Mouse (Mus musculus) embryo, embryonic 11 days (tissue): ENCODE data around the gene Gm3424.
"Not testable (repeated sequence)": the region's sequence is repeated elsewhere in the genome, so short reads cannot be mapped to it uniquely, and the experiment has no call there.

Experiments used
- DNase-seq: peaks from one replicate; pipeline ENCODE4 v3.0.0-alpha.2; 2015

Gene Gm3424

GRCm38 (mm10) chr14:5830229-5830628 lies at the start of gene Gm3424:
Gene Gm3424 (minus strand): TSS chr14:5830329.
- DNase-seq, result not testable (repeated sequence)

- DNase-seq, result peak; percentile 7
Measured at GRCm38 (mm10) chr14:5879791-5880190, 49.7 kb upstream of the Gm3424 start.

- DNase-seq, result peak; percentile 78
Measured at GRCm38 (mm10) chr14:5879136-5879535, 49.0 kb upstream of the Gm3424 start.

- not testable (repeated sequence) for DNase-seq
Measured at GRCm38 (mm10) chr14:5855911-5856310, 25.8 kb upstream of the Gm3424 start.

GRCm38 (mm10) chr14:5812699-5813356 lies 17.3 kb downstream of the Gm3424 start:
- not testable (repeated sequence) for DNase-seq

- not testable (repeated sequence) for DNase-seq
Measured at GRCm38 (mm10) chr14:5807882-5808281, 22.2 kb downstream of the Gm3424 start, which contains the start of gene Gm3383. Gene Gm3383 (minus strand): TSS chr14:5807982.
